Mouse (Mus musculus) lung, postnatal 25 days (tissue): ENCODE measurements around the gene Acvr1b.

Experiments
- DNase-seq: peaks from one replicate; pipeline ENCODE4 v3.0.0; 2022; ENCODE audit warnings: low spot score

The Acvr1b gene

DNA sequence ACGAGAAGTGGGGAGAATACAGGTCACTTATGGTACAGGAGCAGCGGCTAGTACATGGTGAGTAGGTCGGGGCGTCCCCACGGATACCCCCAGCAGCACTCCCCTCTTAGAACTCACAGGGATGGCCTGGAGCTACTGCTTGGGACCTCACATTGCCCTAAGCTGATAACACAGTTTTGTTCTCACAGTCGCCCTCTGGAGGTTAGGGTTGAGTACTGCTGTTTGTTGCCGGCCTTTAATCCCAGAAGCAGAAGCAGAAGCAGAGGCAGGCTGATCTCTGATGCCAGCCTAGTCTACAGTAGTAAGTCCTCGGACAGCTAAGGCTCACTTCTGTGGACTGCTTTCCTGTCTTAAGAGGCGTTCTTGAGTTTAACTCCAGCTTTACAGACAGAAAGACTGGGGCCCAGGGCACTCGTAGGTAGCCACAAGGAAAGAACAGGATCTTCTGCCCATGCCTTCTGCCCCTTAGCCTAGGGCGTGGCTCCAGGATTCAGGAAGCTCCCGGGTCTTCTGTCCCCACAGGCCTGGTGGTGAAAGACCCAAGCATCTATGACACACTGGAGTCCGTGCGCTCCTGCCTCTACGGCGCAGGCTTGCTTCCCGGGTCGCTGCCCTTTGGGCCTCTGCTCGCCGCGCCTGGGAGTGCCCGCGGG is 57.3 kb downstream of the Acvr1b start:
- DNase-seq: peak; percentile 62

DNA sequence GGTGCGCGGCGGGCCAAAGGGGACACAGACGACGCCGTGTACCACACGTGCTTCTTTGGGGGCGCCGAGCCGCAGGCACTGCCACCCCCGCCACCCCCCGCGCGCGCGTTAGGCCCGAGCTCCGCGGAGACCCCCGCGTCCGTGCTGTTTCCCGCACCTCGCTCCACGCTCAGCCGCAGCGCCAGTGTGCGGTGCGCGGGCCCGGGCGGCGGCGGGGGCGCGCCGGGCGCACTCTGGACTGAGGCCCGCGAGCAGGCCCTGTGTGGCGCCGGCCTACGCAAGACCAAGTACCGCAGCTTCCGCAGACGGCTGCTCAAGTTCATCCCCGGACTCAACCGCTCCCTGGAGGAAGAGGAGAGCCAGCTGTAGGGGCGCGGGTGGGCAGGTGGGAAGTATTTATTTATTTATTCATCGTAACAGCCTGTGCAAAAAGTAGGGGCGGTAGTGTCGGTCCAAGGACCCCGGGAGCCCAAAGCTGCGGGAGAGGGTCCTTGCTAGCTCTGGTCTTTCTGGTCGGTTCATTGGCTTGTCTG is 57.8 kb downstream of the Acvr1b start:
- DNase-seq: no peak

DNA sequence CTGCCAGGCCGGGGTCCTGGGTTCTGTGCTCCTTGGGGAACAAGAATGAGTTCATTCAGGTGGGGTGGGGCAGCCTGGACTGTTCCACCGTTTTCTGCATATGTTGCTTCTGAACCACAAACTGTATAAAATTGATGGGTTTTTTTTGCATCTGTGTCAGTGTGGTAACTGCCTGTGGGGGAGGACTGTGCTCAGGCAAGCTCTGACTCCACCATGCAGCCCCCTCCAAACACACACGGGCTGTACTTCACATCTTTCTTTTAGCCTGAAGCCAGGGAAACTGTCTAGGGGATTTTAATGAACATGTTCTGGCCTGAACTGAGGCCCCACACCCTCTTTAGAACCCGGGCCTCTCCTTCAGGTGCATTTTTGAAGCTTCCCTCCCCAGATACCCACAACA is 58.7 kb downstream of the Acvr1b start:
- no peak for DNase-seq

DNA sequence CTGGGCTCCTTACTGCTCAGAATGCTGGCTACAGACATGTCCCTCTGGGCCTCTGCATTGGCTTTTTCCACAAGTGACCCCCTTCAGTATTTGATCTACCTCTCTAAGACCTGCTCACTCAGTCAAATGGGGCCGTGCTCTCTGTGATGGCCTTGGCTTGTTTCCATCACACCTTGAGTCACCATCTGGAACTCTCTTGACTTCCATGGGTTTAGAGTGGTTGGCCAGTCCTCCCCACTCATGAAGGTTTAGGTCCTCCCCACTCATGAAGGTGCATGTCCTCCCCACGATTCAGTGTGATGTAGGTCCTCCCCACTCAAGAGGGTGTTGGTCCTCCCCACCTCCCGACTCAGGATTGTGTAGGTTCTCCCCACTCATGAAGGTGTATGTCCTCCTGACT is 59.3 kb downstream of the Acvr1b start:
- DNase-seq: peak; percentile 62

DNA sequence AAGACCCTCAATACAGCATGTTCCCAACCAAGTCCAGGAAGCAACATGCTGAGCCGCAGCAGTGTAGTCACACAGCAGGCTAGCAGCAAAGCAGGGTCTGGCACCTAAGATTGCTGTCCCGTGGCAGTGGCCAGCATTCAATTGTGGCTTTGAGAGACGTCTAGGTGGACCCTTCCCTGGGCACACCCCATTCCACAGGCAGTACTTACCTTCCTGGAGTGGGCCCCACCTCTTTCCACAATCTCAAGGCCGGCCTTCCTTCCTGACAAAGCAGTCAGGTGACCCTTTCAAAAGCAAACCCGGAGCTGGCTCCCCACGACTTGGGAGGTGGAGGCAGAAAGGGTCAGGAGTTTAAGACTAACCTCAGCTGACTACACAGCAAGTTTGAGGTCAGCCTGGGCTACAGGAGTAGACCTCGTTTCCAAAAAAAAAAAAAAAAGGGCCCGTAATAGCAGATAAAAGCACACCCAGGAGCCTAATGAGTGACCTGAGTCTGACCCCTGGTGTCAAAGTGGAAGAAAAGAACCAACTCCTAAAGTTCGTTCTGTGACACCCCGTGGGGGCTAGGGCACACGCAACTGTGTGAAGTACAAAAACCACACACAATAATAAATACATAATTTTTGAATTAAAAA is 59.9 kb downstream of the Acvr1b start:
- DNase-seq: peak; percentile 91

DNA sequence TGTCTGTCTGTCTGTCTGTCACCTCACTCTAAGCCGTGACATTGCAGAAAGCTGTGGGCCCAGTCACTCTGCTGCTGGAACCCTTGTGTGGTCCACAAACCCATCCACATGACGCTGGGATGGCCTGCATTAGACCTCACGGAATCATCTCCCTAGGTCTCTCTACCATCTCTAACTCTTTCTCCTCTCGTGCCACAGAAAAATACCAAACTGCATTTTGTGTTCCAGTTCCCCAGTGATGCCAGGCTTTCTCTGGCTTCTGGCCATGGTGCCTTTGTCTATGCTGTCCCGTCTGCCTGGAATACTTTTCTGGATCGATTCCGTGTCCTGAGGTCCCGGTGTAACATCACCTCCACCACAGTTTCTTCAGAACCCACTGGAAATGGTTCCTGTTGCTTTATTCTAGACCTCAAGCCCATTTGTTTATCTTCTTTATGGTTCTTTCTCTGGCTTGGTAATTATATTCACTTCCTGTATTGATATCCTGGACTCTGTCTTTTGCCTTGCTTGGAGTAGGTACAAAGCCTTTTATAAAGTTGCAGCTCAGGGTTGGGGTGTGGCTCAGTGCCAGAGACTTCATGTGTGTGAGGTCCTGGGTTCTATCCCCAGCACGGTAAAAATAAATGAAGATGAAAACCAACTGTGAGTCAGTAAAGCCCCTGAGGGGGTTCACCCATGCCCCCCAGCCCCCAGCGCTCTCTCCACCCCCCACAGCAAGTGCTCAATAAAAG is 60.9 kb downstream of the Acvr1b start:
- no peak for DNase-seq

DNA sequence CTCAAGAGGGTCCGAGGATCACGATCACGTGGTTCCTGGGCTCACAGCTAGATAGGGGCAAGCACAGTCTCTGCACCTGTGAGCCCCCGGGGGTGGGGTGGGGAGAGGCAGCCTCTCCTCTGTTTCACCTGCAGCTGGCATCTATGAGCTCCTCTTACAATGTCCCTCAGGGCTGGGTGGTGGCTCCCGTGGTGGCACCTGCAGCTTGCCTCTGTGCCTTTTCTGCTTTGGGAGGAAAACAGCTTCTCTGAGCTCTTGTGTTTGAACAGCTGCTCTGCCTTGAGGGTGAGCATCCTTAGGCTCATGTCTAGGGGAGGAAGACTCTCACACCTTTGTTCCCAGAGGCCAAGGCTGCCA is 61.5 kb downstream of the Acvr1b start:
- no peak for DNase-seq

DNA sequence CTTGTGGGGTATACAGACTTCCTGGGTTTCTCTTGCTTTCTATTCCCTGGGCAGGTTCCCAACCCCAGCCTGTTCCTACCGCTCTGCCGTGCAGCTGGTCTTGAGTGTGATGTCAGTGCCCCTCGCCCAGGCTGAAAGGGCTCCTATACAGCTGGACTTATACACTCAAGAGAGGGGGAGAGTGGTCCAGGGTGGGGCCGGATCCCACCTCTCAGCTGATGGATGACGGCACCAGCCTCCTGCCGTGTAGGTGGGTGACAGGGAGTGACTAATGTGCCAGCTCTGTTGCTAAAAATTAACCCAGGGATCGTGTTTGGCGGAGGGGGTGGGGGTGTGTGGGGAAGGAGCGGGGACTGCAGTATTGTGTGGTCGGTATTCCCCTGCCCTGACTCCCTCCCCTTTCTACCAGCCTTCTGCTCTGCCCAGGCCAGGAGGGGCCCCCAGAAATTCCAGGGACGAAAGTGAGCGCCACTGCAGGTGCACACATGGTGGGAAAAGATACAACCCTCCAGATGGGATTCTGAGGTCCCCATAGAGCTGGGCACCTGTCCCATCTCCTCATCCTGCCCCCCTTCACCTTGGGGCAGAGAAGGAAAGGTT is 62.0 kb downstream of the Acvr1b start:
- no peak for DNase-seq

DNA sequence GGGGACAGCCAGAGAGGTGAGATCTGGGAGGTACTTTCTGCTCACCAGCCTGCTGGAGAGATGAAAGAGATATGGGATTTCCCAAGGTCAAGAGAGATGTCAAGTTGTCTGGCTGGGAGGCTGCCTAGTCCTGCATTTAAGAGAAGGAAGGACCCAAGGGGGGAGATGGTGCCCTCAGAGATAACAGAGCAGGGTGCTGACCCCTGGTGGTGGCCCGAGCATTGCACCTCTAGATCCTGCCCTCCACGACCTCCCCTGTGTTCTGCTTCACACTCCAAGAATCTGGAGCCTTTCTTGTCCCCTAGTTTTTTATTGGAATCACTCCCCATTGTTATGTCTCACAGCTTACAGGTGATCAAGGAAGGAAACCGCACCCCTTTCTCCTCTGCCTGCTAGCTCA is 63.0 kb downstream of the Acvr1b start:
- DNase-seq: peak; percentile 77

DNA sequence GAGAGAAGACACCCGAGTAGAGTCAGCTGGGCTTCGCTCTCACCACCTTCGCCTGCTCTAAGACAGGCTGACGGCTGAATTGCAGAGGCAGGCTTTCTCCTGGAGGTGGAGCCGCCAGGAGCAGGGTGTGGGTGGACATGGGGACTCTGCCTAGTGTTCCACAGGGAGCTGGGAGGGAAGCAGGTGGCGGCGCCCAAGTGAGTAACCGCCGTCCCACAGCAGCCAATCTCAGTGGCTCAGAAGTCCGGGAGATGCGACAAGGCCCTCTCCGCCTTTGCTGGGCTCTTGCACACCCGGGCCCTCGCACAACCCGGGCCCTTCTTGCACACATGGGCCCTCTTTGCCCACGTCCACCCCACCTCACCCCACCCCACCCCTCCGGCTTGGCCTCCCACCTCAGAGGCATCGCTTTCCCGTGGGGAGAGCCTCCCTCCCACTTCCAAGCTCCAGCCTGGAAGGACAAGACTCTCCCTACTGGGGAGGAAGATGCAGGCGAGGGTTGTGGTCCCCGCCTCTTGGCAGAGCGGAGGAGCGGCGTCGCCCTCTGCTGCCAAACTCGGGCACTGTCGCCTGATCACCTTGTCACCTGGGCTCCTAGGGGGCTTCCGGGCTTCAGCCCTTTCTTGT is 65.1 kb downstream of the Acvr1b start:
- DNase-seq: peak; percentile 57

DNA sequence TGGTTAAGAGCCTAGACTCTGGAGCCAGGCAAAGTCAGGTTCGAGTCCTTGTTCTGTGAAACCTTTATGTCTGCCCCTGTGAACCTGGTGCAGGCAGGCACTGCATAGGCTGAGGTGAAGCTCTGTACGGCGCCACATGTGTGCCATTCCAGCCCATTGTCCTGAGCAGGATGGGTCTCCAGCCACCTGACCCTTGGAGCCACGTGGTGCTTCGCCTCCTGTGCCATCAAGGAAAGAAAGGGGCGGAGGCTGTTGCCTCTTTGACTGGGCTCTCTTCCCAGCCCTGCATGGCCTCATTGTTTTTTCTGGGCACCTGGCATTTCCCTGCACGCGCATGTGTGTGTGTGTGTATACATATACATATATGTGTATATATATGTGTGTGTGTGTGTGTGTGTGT is 66.0 kb downstream of the Acvr1b start:
- DNase-seq: no peak

DNA sequence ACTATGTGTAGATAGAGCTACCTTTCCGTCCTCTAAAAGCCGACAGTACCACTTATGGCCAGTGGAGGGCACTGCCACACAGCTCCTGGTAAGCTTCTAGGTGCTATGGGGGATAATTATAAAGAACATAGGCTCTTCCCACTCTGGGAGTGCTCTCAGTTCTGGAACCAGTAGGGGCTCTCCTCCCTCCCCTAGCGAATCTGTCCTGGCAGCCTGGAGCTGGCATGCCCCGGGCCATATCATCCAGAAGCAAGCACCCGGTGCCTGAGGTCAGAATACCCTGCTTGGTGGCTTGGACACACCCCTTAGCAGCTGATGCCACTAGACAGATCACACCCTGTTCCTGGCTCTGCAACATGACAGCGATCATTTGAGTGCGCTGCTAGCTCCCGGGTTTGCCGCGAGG is 66.9 kb downstream of the Acvr1b start:
- peak; percentile 90 for DNase-seq

DNA sequence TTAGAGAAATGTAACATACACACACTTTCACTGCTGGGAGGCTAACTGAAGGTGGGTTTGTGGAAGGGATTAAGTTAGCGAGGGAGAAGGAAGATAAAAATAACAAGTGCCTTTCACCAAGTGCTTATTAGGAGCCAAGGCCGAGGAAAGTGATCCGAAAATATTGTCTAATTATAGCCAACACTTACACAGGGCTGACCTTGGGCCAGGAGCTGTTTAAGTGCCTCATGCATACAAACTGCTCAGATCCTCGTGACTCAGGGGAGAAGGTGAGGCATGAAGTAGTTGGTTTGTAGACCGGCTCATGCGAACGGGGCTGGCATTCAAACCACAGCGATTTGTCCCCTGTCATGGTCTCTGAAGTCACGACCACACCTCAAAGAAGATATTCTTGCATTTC is 67.4 kb downstream of the Acvr1b start:
- DNase-seq: no peak

DNA sequence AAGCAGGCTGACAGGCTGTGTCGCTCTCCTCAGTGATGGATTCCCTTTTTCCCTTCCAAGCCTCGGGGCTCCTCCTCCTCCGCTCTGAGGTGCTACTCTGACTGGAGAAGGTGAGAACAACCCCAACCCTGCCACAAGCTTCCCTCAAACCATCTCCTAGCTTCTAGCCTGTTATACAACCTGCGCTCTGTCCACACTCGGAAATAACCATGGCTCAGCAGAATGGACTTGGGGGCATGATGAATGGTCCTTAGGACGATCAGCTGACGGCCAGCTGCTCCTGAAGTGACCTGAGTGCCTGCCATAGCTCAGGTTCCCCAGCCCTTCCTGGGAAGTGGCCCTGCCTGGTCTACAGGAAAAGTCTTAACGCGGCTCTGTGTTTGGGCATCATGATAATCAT is 68.0 kb downstream of the Acvr1b start:
- DNase-seq: no peak

DNA sequence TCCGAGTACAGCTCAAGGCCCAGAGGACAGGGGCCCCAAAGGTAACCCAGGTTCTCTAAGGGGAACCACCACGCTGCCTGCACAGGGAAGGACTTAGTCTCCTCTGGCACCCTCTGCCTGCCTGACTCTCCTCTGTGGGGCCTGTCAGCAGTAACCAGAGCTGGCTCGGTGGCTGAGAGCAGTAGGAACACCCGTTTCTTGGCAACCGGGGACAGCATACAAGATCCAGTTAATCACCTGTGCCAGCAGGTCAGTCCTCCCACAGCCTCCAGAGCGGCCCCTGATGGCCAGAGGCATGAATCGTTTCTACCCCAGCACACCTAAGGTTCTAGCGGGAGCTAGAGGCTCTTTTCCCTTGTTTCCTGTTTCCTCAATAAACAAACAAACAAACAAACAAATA is 68.8 kb downstream of the Acvr1b start:
- DNase-seq: peak; percentile 81

DNA sequence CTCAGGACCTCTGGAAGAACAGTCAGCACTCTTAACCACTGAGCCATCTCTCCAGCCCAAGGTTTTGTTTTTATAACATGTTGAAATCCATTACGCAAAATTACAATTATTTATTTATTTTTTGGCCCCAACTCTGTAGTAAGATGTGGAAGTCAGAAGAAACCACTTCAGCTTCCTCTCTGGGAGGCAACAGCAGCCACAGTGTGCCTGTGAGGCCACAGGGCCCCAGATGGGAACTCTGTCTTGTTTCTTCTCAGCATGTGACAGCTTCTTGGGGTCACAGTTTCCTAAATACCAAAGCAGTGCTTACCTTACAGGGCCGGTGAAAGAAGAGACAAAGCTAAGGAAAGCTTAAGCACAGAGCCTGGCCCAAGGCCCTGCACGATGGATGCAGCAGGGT is 70.1 kb downstream of the Acvr1b start:
- no peak for DNase-seq

DNA sequence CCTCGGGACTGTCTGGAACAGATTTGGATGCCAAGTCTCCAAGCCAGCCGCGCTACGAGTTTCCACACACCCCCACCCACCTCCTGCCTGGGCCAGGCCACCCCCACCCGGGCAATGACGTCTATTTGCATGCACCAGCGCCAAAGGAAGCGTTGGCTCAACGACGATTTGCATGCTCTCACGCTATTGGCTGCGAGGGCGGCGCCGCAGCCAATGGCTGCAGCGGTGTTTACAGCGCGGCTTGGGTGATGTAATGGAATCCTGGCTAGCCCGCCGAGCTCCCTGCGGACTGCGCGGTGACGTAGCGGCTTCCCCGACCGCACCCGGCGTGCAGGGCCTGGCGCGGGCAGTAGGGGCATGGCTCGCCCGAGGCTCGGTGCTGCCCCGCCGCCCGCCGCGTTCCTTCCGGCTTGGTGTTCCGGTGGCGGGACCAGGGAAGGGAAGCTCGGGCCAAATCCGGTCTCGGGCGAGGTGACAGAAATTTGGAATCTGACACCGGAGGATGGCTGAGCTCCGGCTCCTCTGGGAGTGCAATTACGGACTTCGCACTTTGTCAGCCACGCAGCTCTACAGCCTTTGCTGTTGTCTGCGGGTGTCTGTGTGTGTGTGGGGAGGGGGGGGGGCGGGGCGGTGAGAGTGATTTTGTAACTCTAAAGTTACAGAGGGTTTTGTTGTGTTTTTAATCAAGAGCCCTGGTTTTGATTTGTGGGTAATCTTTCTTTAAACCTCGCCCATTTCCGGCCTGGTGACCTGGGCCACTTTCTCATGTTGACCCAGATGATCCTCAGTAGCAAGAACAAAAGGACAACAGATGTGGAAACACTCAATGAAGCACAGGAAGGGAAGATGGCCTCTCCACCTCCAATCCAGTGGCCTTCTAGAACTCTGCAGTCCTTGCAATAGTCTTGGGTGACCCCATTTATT is 72.6 kb downstream of the Acvr1b start:
- peak; percentile 98 for DNase-seq

DNA sequence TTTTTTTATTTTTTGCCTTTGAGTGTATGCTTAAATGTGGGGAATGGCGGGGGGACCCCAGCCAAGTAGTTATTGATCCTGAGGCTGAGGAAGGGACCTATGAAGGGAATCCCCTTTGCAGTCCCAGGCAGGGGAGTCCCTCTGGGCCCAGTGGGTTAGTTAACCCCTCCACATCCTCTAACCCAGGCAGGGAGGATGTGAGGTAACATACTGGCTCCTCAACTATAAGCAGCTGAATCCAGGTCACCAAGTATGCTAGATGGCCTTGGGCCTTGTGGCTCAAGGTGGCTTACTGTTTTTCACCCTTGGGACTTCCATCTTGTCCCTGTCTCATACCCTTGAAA is 73.3 kb downstream of the Acvr1b start:
- DNase-seq: no peak

DNA sequence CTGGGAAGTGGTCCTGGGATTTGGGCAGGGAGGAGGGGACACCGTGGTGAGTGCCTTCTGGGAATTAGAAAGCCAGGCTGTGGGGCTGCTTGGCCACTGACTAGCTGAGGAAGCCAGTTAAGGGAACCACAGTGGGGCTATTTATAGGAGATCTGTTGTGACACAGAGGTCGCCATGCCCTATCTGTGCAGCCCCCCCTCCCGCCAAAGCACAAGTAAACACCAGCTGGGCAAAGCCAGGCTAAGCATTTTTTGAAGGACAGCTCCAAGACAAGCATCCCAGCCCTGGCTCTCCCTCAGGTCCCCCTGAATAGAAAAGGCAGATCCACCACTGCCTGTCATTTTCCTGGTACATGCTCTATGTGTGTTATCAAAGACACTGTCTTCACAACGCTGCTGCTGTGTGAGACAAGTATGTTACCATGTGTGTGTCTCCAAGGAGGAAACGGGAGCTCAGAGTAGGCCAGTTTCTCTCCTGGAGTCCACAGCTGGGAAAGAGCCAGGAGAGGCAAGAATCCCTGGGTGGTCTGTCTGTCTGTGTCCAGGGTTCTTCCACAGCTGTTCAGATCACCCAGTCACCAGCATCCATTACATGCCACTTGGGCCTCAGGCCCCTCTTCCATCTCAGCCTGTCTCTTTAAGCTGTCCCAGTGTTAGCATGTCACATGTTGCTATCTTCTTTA is 74.3 kb downstream of the Acvr1b start:
- DNase-seq: no peak

DNA sequence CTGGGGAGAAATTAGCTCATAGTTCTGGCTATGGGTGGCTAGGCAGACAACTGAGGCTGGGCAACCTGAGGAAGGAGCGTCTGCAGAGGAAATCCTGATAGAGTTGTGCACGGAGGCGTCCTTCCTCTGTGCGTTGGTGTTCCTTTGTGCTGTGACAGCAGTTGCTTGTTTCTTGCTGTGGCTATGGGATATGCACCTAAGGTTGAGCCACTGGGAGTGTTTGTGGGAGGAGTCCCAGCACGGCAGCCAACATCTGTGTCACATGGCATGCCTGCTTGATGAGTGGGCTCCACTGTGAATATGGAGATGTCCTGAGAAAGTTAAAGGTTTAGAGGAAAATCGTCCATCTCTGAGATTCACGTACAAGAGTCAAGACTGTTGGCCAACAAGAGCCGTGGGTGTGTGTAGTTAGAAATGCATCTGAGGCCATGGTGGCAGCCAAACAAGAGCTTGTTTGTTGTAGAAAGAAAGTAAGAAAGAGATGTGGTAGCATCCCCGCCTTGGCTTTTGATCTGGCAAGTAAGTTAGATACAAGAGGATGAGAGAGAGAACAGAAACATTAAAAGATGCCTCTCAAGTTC is 76.4 kb downstream of the Acvr1b start:
- DNase-seq: no peak

DNA sequence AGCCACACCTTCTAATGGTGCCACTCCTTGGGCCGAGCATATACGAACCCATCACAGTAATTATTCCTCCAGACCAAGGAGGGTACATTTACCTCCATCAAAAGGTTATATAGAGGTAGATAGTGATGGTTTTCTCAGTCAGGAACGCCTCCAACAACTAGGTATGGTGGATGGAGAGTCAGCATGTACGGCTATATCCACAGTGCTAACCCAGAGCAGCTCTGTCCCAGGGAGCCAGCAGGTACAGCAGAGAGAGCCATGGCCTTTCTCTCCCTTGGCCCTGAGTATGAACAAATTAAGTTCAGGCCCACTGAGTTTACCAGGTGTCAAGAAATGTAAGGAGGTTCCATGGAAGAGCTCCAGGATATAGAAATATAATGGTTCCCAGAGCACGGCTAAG is 78.1 kb downstream of the Acvr1b start:
- DNase-seq: no peak
